Mouse (Mus musculus): ENCODE results near the gene Gm45015.

DNA sequence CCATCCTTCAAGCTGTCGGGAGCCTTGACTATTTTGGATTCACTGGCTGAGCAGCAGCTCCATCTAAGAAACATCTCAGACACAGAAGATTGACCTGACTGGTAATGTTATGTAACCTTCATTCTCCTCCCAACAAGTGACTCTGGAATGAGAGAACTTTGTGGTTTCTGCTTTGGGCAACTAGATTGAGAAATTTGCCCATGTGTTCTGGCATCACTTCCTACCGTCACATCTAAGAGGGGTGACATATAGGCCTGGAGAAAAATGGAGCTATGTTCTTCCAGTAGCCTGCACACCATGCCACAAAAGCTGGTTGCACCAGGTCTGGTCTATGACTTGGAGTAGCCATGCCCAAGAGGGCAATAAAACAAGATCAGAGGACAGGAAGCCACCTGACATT, 19.5 kb upstream of the Gm45015 start:
- TF ChIP-seq CTCF (IDR thresholded peaks at IDR 0.05; ENCODE audit: low read depth) (no peak), EP300 (IDR thresholded peaks at IDR 0.05; ENCODE audit: low read depth) (no peak)

Measured in liver, postnatal 0 days (tissue).